Mouse (Mus musculus): Measurements from ENCODE around the gene Alkbh8. TPM values are rescaled to one million over a fixed set of nuclear protein-coding genes. Genes with fewer than 3 reads are reported as not detected.

Gene Alkbh8
- total RNA-seq (2023; ENCODE audit: inconsistent age), result 19.5 to 28.1 TPM (median 25.6 TPM) in 4 replicates

GRCm38 (mm10) chr9:3334962-3335767 is at the start of gene Alkbh8:
TSS of gene Alkbh8 (plus strand) at chr9:3335140.

GRCm38 (mm10) chr9:3403251-3404208 is 68.6 kb downstream of the Alkbh8 start, which contains the start of gene Cwf19l2:
TSS of gene Cwf19l2 (plus strand) at chr9:3403592.

Other genes with a start within 250 kb of the Alkbh8 start
- 38.8 to 42.6 TPM (median 39.3 TPM) in 4 replicates for gene Cwf19l2, start 68.5 kb downstream of the Alkbh8 start, total RNA-seq (2023; ENCODE audit: inconsistent age)
- gene Gucy1a2, start 197.6 kb downstream of the Alkbh8 start, total RNA-seq (2023; ENCODE audit: inconsistent age), result not detected in 4 replicates